Mouse (Mus musculus) lung, embryonic 14.5 days (tissue): ENCODE results near the gene Zc3h12a. TPM values are rescaled to one million over a fixed set of nuclear protein-coding genes. Genes with fewer than 3 reads are reported as not detected.
A peak's percentile ranks its signal among the peaks of the same experiment; 100 is the strongest.

Experiments
- ATAC-seq: fragments of 200-750 bp; cut with Nextera tagmentation; 2 replicates; pipeline ENCODE4 v1.8.0; 2017; ENCODE audit warnings: mild to moderate bottlenecking, moderate TSS enrichment, moderate library complexity; ENCODE audit not compliant: insufficient read depth
- DNase-seq: peaks from one replicate; pipeline ENCODE4 v3.0.0-alpha.2; 2015
- H3K27ac ChIP-seq: fragments of 300-500 bp; sonication (generic); 2 replicates; pipeline ENCODE4 v1.5.1; 2014; ENCODE audit warnings: low read depth, mild to moderate bottlenecking, moderate library complexity
- H3K27me3 ChIP-seq: fragments of 300-500 bp; sonication (generic); 2 replicates; pipeline ENCODE4 v1.6.1; 2014; ENCODE audit warnings: low read length, control low read depth; ENCODE audit not compliant: insufficient read depth
- H3K36me3 ChIP-seq: fragments of 300-500 bp; sonication (generic); 2 replicates; pipeline ENCODE4 v1.6.1; 2014; ENCODE audit warnings: control low read depth; ENCODE audit not compliant: insufficient read depth
- H3K4me1 ChIP-seq: fragments of 300-500 bp; sonication (generic); 2 replicates; pipeline ENCODE4 v1.6.1; 2014; ENCODE audit warnings: antibody characterized with exemption, control low read depth; ENCODE audit not compliant: insufficient read depth
- H3K4me2 ChIP-seq: fragments of 300-500 bp; sonication (generic); 2 replicates; pipeline ENCODE4 v1.6.1; 2014; ENCODE audit warnings: mild to moderate bottlenecking
- H3K4me3 ChIP-seq: fragments of 300-500 bp; sonication (generic); 2 replicates; pipeline ENCODE4 v1.5.1; 2014; ENCODE audit warnings: low read depth, low read length
- H3K9ac ChIP-seq: fragments of 300-500 bp; sonication (generic); 2 replicates; pipeline ENCODE4 v1.6.1; 2014
- H3K9me3 ChIP-seq: fragments of 300-500 bp; sonication (generic); 2 replicates; pipeline ENCODE4 v1.6.1; 2016; ENCODE audit warnings: low read depth, low read length, control low read depth
- CTCF ChIP-seq: IDR thresholded peaks from 2 replicates; pipeline ENCODE4 v1.5.1; 2016; ENCODE audit warnings: antibody characterized with exemption, low read depth
- WGBS: fragments of 180-500 bp; shearing (Covaris S2); extraction: QIAGEN DNeasy Blood & Tissue Kit; methylation state at CpG from one replicate; pipeline ENCODE4 v1.1.7; 2014; 5-methylcytosine and 5-hydroxymethylcytosine counted together
- polyA plus RNA-seq: library from polyadenylated mRNA; unstranded; fragments of >200 nt; fragmentation: Nextera tagmentation; extraction: Ambion mirVana; gene quantifications from 2 replicates; pipeline ENCODE4 v1.2.1, GENCODE M21; 2014

The Zc3h12a gene
- polyA plus RNA-seq, 1 experiment from 2014 or later, result 0.42 TPM

DNA sequence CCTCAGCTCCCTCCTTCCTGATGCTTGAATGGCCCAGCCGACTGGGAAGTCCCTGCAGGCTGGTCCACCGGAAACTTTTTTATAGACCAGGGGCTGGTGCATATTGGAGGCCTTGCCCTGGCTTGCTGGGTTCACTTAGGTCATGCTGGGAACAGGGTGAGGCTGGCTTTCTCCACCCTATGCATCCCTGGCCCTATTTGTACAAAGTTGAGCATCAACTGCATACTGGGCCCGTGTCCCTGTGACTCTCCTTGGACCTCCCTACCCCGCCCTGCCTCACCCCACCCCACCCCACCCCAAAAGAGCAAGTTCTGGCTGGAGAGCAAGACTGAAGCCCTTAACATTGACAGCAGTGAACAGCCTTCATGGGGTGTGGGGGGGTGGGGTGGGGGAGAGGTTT is 6.6 kb upstream of the Zc3h12a start:
- WGBS, result 81% methylated on average over 4 of the region's 4 CpGs
- no peak overlapping the region for H3K4me2 ChIP-seq
- no peaks in the 10 kb centered on the region for H3K27me3 ChIP-seq
- ATAC-seq (no peak), DNase-seq (no peak)
- H3K9me3 ChIP-seq, result no peaks in the 10 kb centered on the region
- H3K4me1 ChIP-seq, result no peaks in the 10 kb centered on the region
- no peak for TF ChIP-seq CTCF
- H3K27ac ChIP-seq, result no peak overlapping the region
- H3K36me3 ChIP-seq, result no peaks in the 10 kb centered on the region
- no peak overlapping the region for H3K4me3 ChIP-seq
- no peak overlapping the region for H3K9ac ChIP-seq

DNA sequence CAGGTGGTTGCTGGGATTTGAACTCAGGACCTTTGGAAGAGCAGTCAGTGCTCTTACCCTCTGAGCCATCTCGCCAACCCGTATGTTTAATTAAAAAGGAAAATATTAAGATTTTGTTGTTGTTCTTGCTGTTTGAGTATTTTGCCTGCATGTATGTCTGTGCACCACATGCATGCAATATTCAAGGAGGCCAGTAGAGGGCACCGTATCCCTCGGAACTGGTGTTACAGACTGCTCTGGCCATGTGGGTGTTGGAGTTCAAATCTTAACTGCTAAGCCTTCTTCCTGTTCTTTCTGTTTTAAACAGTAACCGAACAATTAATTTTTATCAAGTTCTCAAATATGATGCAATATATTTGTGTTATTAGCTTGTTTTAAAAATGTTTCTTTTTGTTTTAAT is 4.8 kb upstream of the Zc3h12a start:
- H3K36me3 ChIP-seq, result no peaks in the 10 kb centered on the region
- ATAC-seq (no peak), DNase-seq (peak; percentile 85)
- 23% methylated on average over 5 of the region's 5 CpGs for WGBS
- no peaks in the 10 kb centered on the region for H3K9me3 ChIP-seq
- no peak overlapping the region for H3K9ac ChIP-seq
- H3K4me1 ChIP-seq, result no peaks in the 10 kb centered on the region
- H3K27me3 ChIP-seq, result no peaks in the 10 kb centered on the region
- no peak overlapping the region for H3K4me3 ChIP-seq
- no peak overlapping the region for H3K27ac ChIP-seq
- TF ChIP-seq CTCF, result peak; percentile 78
- H3K4me2 ChIP-seq, result no peak overlapping the region

DNA sequence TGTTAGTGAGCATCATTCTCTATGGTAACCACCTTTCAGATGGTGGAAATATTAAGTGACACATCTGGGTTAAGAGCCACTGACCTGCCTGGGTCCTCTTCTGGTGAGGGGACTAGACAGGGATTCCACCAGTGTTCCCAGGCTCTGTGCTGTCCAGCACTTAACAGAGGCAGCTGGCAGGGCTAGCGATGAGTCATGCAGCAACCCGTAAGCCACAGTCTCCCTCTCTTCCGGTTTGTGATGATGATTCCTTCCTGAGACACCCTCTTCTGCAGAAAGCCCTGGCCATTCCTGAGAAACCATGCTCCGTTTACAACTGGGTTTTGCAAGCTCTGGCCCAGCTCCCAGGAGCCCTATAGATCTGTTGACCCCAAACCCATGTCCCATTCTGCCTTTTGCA is 3.9 kb upstream of the Zc3h12a start:
- H3K27me3 ChIP-seq, result no peaks in the 10 kb centered on the region
- H3K9ac ChIP-seq, result no peak overlapping the region
- TF ChIP-seq CTCF, result no peak
- DNase-seq, result peak; percentile 38
- 46% methylated on average over 4 of the region's 4 CpGs for WGBS
- no peak for ATAC-seq
- H3K4me3 ChIP-seq, result no peak overlapping the region
- no peak overlapping the region for H3K27ac ChIP-seq
- no peaks in the 10 kb centered on the region for H3K9me3 ChIP-seq
- H3K4me2 ChIP-seq, result no peak overlapping the region
- no peaks in the 10 kb centered on the region for H3K4me1 ChIP-seq
- no peaks in the 10 kb centered on the region for H3K36me3 ChIP-seq

DNA sequence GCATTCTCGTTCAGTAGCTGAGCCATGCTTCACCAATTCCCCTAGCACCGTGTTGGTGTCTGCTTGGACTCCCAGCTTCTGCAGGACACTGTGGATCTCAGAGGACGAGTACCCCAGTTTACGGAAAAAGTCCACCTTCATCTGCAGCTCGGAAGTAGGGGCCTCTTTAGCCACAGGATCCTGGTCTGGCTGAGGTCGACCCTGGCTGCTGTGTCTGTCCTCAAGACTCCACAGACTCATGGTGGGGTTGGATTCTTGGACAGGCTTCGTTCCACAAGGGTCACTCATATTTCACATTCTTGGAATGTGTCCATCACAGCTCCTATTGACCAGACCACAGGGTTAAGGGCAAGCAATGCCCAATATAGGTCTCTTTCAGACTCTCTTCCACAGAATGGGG is 879 bp downstream of the Zc3h12a start:
- DNase-seq (no peak), ATAC-seq (no peak)
- Histone ChIP-seq H3K4me3 (peak overlapping the region; percentile 65), H3K36me3 (no peaks in the 10 kb centered on the region), H3K4me2 (peak overlapping the region; percentile 98), H3K27me3 (no peaks in the 10 kb centered on the region), H3K9me3 (no peaks in the 10 kb centered on the region), H3K4me1 (no peaks in the 10 kb centered on the region), H3K9ac (no peak overlapping the region), H3K27ac (no peak overlapping the region)
- TF ChIP-seq CTCF, result no peak
- WGBS, result 70% methylated on average over 7 of the region's 7 CpGs

DNA sequence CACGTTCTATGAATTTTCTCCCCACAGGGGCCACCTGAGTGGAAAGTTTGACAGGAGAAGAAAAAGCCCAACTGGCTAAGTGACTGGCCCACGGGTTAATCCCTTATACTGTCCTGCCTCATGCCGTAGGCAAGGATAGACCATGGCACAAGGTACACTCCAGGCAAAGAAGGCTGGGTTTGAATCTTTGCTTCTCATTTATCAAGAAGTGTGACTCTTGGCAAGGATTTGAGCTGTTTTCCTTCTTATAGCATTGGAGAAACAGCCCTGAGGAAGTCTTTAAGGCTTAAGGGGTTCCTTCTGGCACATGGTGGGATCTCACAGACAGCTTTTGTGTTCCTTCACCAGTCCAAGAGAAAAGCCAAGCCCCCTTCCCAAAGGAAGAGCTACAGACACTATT is 1.5 kb downstream of the Zc3h12a start:
- Histone ChIP-seq H3K9me3 (no peaks in the 10 kb centered on the region), H3K4me3 (no peak overlapping the region), H3K36me3 (no peaks in the 10 kb centered on the region), H3K4me2 (no peak overlapping the region), H3K27me3 (no peaks in the 10 kb centered on the region), H3K4me1 (no peaks in the 10 kb centered on the region), H3K9ac (no peak overlapping the region), H3K27ac (no peak overlapping the region)
- ATAC-seq (no peak), DNase-seq (no peak)
- TF ChIP-seq CTCF, result no peak
- 83% methylated on average over 3 of the region's 3 CpGs for WGBS

DNA sequence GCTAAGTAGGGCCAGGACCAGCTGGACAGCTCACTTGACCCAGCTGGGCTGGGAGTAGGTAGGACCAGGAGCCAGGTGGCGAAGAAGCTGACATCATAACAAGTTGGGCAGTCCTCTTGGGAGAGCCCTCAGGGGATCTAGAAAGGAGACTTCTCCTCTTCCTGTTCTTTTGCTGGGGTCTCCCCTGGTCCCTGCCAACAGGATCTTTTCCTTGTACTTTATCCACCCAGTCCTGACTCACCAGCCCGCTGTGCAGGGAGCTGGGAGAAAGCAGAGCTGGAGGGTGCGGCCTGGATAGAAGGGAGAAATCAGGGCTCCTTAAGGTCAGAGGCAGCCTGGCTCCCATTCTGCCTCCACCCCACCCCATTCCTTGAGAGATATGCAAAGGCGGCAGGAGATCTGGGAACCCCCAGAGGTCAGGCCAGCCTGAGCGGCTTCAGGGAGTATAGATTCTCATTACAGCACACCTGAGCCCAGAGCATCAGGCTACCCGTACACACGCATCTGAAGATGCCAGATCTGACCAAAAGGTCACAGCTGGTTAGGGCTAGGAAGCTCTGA is 2.2 kb downstream of the Zc3h12a start:
- Histone ChIP-seq H3K36me3 (no peaks in the 10 kb centered on the region; the same call in 1 of the 2 replicates), H3K4me2 (no peak overlapping the region), H3K4me3 (no peak overlapping the region), H3K4me1 (no peaks in the 10 kb centered on the region), H3K27me3 (no peaks in the 10 kb centered on the region), H3K9ac (no peak overlapping the region), H3K9me3 (no peaks in the 10 kb centered on the region), H3K27ac (no peak overlapping the region)
- 83% methylated on average over 7 of the region's 7 CpGs for WGBS
- TF ChIP-seq CTCF, result no peak
- ATAC-seq, result no peak
- DNase-seq, result no peak

DNA sequence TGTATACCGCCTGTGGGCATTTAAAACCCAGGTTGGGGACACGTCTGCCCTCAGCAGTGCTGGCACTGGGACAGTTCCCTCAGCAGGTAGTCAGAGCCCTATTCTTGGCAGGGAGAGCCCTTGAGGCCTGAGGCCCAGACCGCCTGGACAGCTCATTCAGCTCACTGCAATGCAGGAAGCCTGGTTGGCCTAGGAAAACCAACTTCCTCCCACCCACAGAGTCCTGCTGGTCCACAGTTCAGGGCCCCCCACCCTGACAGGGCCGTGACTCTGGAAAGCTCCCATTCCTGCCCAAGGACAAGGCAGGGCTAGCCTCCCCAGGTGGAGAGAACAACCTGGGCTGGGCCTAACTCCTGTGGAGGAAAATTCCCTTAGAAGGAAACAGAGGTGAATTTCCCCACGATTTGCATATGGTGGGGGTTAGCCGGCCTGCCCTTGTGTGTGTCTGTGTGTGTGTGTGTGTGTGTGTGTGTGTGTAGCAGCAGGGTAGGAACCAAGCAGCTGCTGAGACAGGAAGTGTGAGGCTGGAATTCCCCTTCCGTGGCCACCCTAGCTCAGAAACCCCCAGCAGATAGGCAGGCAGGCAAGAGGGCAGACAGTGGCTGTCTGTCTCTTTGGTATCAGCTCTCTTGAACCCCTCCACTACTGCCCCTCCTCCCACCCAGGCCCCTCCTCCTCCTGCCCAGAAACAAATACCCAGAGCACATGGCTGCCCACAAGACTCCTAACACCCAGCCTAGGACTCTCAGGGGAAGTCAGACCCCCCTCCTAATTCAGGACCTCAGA is 3.0 kb downstream of the Zc3h12a start:
- no peaks in the 10 kb centered on the region for H3K4me1 ChIP-seq
- no peak overlapping the region for H3K4me3 ChIP-seq
- no peak overlapping the region for H3K4me2 ChIP-seq
- no peak overlapping the region for H3K9ac ChIP-seq
- no peaks in the 10 kb centered on the region; the same call in 1 of the 2 replicates for H3K36me3 ChIP-seq
- H3K9me3 ChIP-seq, result no peaks in the 10 kb centered on the region
- no peak overlapping the region for H3K27ac ChIP-seq
- DNase-seq, result no peak
- no peak for ATAC-seq
- WGBS, result 45% methylated on average over 7 of the region's 7 CpGs
- TF ChIP-seq CTCF, result no peak
- no peaks in the 10 kb centered on the region for H3K27me3 ChIP-seq
